In the genomic region with DNA sequence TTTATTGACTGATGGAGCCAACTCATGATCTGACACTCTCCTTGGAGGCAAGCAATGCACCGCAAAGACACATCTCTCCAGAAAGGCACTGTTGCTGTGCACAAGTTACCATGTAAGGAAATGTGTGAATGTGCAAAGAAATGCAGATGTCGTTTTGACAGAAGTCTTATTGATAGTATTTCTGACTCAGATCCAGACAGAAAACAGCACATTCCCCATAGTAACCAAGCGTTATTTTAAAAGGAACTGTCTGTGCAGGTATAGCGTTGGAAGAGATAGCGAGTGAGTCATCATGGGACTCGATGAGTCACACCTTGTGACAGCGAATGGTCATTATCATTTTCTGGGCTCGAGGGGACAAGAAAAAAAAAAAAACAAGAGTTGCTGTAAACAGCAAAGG, we compare ENCODE assay signal across 26 mouse cellular contexts. TPM values are rescaled to one million over a fixed set of nuclear protein-coding genes. Genes with fewer than 3 reads are reported as not detected.
DNase-seq lines count a peak whose midpoint lies in the region; ATAC-seq and TF ChIP-seq lines count a peak whose summit lies in the region.
"Had no signal": no experiment of that assay in that cellular context is flagged by ENCODE, and none has a peak within 500 bp of the region (broad histone marks: within the 10 kb centered on the region; RNA-seq: fewer than 3 reads in every experiment).

No protein-coding gene starts in this region.

- WGBS in forebrain, postnatal 0 days: 70% methylated on average over 8 of the region's 8 CpGs
- WGBS in forebrain, embryonic 11.5 days: 91% methylated on average over 8 of the region's 8 CpGs
- WGBS in hindbrain, embryonic 11.5 days: 88% methylated on average over 8 of the region's 8 CpGs

- intact Hi-C loops in left cerebral cortex, postnatal 4 days (cut with DNase I): no loop called here
- intact Hi-C loops in left cerebral cortex, postnatal 25 days (cut with DNase I): loop anchor here (1.0 to 2.0 kb wide), 3 partner anchors 17 to 92 kb away; no protein-coding TSS in a partner anchor

- no peak for TF ChIP-seq CTCF in forebrain, postnatal 0 days (IDR thresholded peaks at IDR 0.05; ENCODE audit: low read depth)

- no peaks in the 10 kb centered on the region for H3K9me3 ChIP-seq in forebrain, postnatal 0 days (ENCODE audit: low read length)
- H3K9me3 ChIP-seq in forebrain, embryonic 11.5 days (ENCODE audit: control insufficient read depth, low read length): no peaks in the 10 kb centered on the region
- no peaks in the 10 kb centered on the region for H3K9me3 ChIP-seq in hindbrain, embryonic 11.5 days (ENCODE audit: control insufficient read depth, low read length)
- H3K9me3 ChIP-seq: embryonic facial prominence, embryonic 12.5 days; kidney, embryonic 15.5 days; megakaryocyte, embryonic 14.5 days had no signal

- no peak overlapping the region for H3K4me2 ChIP-seq in forebrain, postnatal 0 days (ENCODE audit: low read depth)
- no peak overlapping the region for H3K4me2 ChIP-seq in forebrain, embryonic 11.5 days (ENCODE audit: low read depth, low read length, severe bottlenecking)
- H3K4me2 ChIP-seq in hindbrain, embryonic 11.5 days (replicated peaks; ENCODE audit: low read depth, low read length): no peak overlapping the region
- H3K4me2 ChIP-seq: embryonic facial prominence, embryonic 12.5 days; kidney, embryonic 15.5 days; liver, embryonic 11.5 days had no signal

- no peak overlapping the region for H3K27ac ChIP-seq in forebrain, postnatal 0 days (ENCODE audit: low read depth, low read length)
- H3K27ac ChIP-seq in forebrain, embryonic 11.5 days (ENCODE audit: low read depth, low read length): no peak overlapping the region
- no peak overlapping the region for H3K27ac ChIP-seq in hindbrain, embryonic 11.5 days (ENCODE audit: low read depth, low read length)
- H3K27ac ChIP-seq: embryonic facial prominence, embryonic 12.5 days; heart, adult 2 months; kidney, embryonic 15.5 days had no signal

- H3K36me3 ChIP-seq in forebrain, postnatal 0 days (ENCODE audit: insufficient read depth): no peaks in the 10 kb centered on the region
- H3K36me3 ChIP-seq in forebrain, embryonic 11.5 days (ENCODE audit: control insufficient read depth, insufficient read depth, low read length): no peaks in the 10 kb centered on the region
- H3K36me3 ChIP-seq in hindbrain, embryonic 11.5 days (ENCODE audit: control insufficient read depth, insufficient read depth, low read length): no peaks in the 10 kb centered on the region
- H3K36me3 ChIP-seq: embryonic facial prominence, embryonic 12.5 days; kidney, embryonic 15.5 days had no signal

- ATAC-seq in forebrain, postnatal 0 days: peak; percentile 85
- ATAC-seq in forebrain, embryonic 11.5 days (replicated peaks; ENCODE audit: low FRiP score): no peak
- ATAC-seq in hindbrain, embryonic 11.5 days (ENCODE audit: low FRiP score): no peak
- ATAC-seq: forebrain, embryonic 16.5 days; hindbrain, embryonic 16.5 days; intestine, embryonic 16.5 days had no signal

- no peak overlapping the region for H3K4me3 ChIP-seq in forebrain, postnatal 0 days (ENCODE audit: low read depth, low read length)
- H3K4me3 ChIP-seq in forebrain, embryonic 11.5 days (ENCODE audit: low read depth, low read length): no peak overlapping the region
- no peak overlapping the region for H3K4me3 ChIP-seq in hindbrain, embryonic 11.5 days (ENCODE audit: low read depth, low read length)
- H3K4me3 ChIP-seq: embryonic facial prominence, embryonic 12.5 days; erythroblast, embryonic 14.5 days; heart, adult 2 months; kidney, embryonic 15.5 days; megakaryocyte, embryonic 14.5 days had no signal

- no peaks in the 10 kb centered on the region for H3K27me3 ChIP-seq in forebrain, postnatal 0 days (ENCODE audit: insufficient read depth, low read length)
- H3K27me3 ChIP-seq in forebrain, embryonic 11.5 days (ENCODE audit: control insufficient read depth, insufficient read depth, low read length): no peaks in the 10 kb centered on the region
- no peaks in the 10 kb centered on the region for H3K27me3 ChIP-seq in hindbrain, embryonic 11.5 days (ENCODE audit: control insufficient read depth, insufficient read depth, low read length)
- H3K27me3 ChIP-seq: embryonic facial prominence, embryonic 12.5 days; kidney, embryonic 15.5 days had no signal

- no peak overlapping the region for H3K9ac ChIP-seq in forebrain, postnatal 0 days
- H3K9ac ChIP-seq in forebrain, embryonic 11.5 days (ENCODE audit: low read length): no peak overlapping the region
- H3K9ac ChIP-seq in hindbrain, embryonic 11.5 days (ENCODE audit: low read depth, low read length): no peak overlapping the region
- H3K9ac ChIP-seq: embryonic facial prominence, embryonic 12.5 days; kidney, embryonic 15.5 days had no signal

- no peaks in the 10 kb centered on the region for H3K4me1 ChIP-seq in forebrain, postnatal 0 days (ENCODE audit: insufficient read depth)
- no peaks in the 10 kb centered on the region; the same call in 1 of the 2 replicates for H3K4me1 ChIP-seq in forebrain, embryonic 11.5 days (replicated peaks; ENCODE audit: control insufficient read depth, insufficient read depth, low read length)
- no peaks in the 10 kb centered on the region for H3K4me1 ChIP-seq in hindbrain, embryonic 11.5 days (replicated peaks; ENCODE audit: control insufficient read depth, insufficient read depth, low read length)
- H3K4me1 ChIP-seq: embryonic facial prominence, embryonic 12.5 days; kidney, embryonic 15.5 days had no signal

- DNase-seq in forebrain, postnatal 0 days: peak; percentile 26
- no peak for DNase-seq in forebrain, embryonic 11.5 days (ENCODE audit: low spot score)
- peak; percentile 5 for DNase-seq in left cerebral cortex, adult 11 months (ENCODE audit: low spot score)
- no peak for DNase-seq in left cerebral cortex, postnatal 4 days
- DNase-seq in brain, adult 2 months (ENCODE audit: low read depth, low spot score): peak; percentile 82
- DNase-seq in left cerebral cortex, postnatal 25 days (ENCODE audit: low spot score in 2 of 2): peak; percentile 30 to 76
- DNase-seq in liver: no peak
- no peak for DNase-seq in hindbrain, embryonic 11.5 days (ENCODE audit: low spot score)
- DNase-seq: adrenal gland, postnatal 10 days; cerebellum, adult 2 months; gastrocnemius, postnatal 14 days; heart, adult 2 months; heart, postnatal 4 days; kidney, postnatal 4 days; lung, adult 18-20 months; lung, postnatal 14 days; midbrain, embryonic 14.5 days; thymus, postnatal 25 days had no signal

RNA-seq across cellular contexts. Expression of a gene that starts 52.9 kb away (rescaled TPM):
- total RNA-seq in forebrain, postnatal 0 days (2014; rRNA removed): 20.9 and 26.1 TPM in 2 replicates
- polyA plus RNA-seq in forebrain, postnatal 0 days (2015; fragmentation: Nextera tagmentation; extraction: Ambion mirVana): 5.5 and 6.8 TPM in 2 replicates
- polyA plus RNA-seq in forebrain, embryonic 11.5 days (2014; fragmentation: Nextera tagmentation; extraction: Ambion mirVana): 9.4 and 10.7 TPM in 2 replicates
- total RNA-seq in left cerebral cortex, postnatal 4 days (2021): 10 to 100 TPM; 27.4 to 28.0 TPM
- total RNA-seq in left cerebral cortex, postnatal 25 days (2021): 10 to 100 TPM; 43.4 to 48.2 TPM
- 20.1 and 24.9 TPM in 2 replicates for polyA plus RNA-seq in hindbrain, embryonic 11.5 days (2014; fragmentation: Nextera tagmentation; extraction: Ambion mirVana)
- polyA plus RNA-seq: erythroblast, embryonic 14.5 days had no signal

Comparison
In these comparisons a context has a peak if more than half of its experiments do, and no peak if none do; other contexts are left out.
1. DNase-seq: peak in forebrain, postnatal 0 days (single experiment), left cerebral cortex, adult 11 months (single experiment), brain, adult 2 months (single experiment) and left cerebral cortex, postnatal 25 days (2 of 2); none in forebrain, embryonic 11.5 days (single experiment), left cerebral cortex, postnatal 4 days (single experiment), liver (single experiment) and hindbrain, embryonic 11.5 days (single experiment).